Mouse (Mus musculus) forebrain, embryonic 15.5 days (tissue): ENCODE results near the gene Slc17a4. TPM values are rescaled to one million over a fixed set of nuclear protein-coding genes. Genes with fewer than 3 reads are reported as not detected.

Experiments
- ATAC-seq: fragments of 200-750 bp; cut with Nextera tagmentation; replicated peaks from 2 replicates; pipeline ENCODE4 v1.8.0; 2017; ENCODE audit warnings: mild to moderate bottlenecking, moderate TSS enrichment, moderate library complexity
- H3K27ac ChIP-seq: fragments of 300-500 bp; sonication (generic); replicated peaks from 2 replicates; pipeline ENCODE4 v1.5.1; 2015; ENCODE audit warnings: mild to moderate bottlenecking, inconsistent platforms
- H3K27me3 ChIP-seq: fragments of 300-500 bp; sonication (generic); 2 replicates; pipeline ENCODE4 v1.6.1; 2015; ENCODE audit warnings: inconsistent platforms
- H3K36me3 ChIP-seq: fragments of 300-500 bp; sonication (generic); 2 replicates; pipeline ENCODE4 v1.6.1; 2015; ENCODE audit warnings: mild to moderate bottlenecking, inconsistent platforms
- H3K4me1 ChIP-seq: fragments of 300-500 bp; sonication (generic); 2 replicates; pipeline ENCODE4 v1.6.1; 2015; ENCODE audit warnings: inconsistent platforms
- H3K4me2 ChIP-seq: fragments of 300-500 bp; sonication (generic); replicated peaks from 2 replicates; pipeline ENCODE4 v1.6.1; 2015; ENCODE audit warnings: mild to moderate bottlenecking, inconsistent platforms
- H3K4me3 ChIP-seq: fragments of 300-500 bp; sonication (generic); 2 replicates; pipeline ENCODE4 v1.5.1; 2015; ENCODE audit warnings: mild to moderate bottlenecking, inconsistent platforms
- H3K9ac ChIP-seq: fragments of 300-500 bp; sonication (generic); replicated peaks from 2 replicates; pipeline ENCODE4 v1.6.1; 2015; ENCODE audit warnings: mild to moderate bottlenecking, inconsistent platforms
- H3K9me3 ChIP-seq: fragments of 300-500 bp; sonication (generic); 2 replicates; pipeline ENCODE4 v1.6.1; 2016; ENCODE audit warnings: inconsistent platforms
- WGBS: fragments of 180-500 bp; shearing (Covaris S2); methylation state at CpG from one replicate; pipeline ENCODE4 v1.1.7; 2015; ENCODE audit warnings: mixed read lengths; 5-methylcytosine and 5-hydroxymethylcytosine counted together
- microRNA-seq: library from miRNA; unstranded; fragments of <30 nt; microRNA quantifications from one replicate; pipeline ENCODE4, GENCODE M21; 2016
- polyA plus RNA-seq: library from polyadenylated mRNA; unstranded; fragments of >200 nt; fragmentation: Nextera tagmentation; extraction: Ambion mirVana; gene quantifications from 2 replicates; pipeline ENCODE4 v1.2.1, GENCODE M21; 2015

Slc17a4 gene
- polyA plus RNA-seq, 1 experiment from 2014 or later: not detected

DNA sequence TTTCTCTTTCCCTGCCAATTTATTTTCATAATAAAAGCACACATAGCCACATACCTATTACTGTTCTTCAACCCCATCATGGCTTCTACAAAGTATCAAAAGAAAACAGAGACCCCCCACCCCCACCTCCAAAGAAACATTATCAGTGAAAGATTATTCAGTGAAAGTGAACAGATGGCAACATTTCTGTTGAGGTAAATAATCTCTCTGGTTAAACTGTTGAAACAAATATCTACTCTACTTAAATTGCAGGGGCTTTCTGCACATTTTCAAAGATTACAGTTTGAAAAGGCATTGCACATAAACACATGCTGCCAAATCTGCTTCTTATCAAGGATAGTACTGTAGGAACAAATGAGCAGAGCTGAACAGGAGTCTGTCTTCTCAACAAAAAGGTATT is 53.0 kb downstream of the Slc17a4 start:
- Histone ChIP-seq H3K9me3 (no peaks in the 10 kb centered on the region), H3K4me3 (no peak overlapping the region), H3K36me3 (no peaks in the 10 kb centered on the region), H3K4me1 (no peaks in the 10 kb centered on the region), H3K9ac (no peak overlapping the region), H3K27me3 (no peaks in the 10 kb centered on the region), H3K4me2 (no peak overlapping the region), H3K27ac (no peak overlapping the region)
- ATAC-seq: no peak

DNA sequence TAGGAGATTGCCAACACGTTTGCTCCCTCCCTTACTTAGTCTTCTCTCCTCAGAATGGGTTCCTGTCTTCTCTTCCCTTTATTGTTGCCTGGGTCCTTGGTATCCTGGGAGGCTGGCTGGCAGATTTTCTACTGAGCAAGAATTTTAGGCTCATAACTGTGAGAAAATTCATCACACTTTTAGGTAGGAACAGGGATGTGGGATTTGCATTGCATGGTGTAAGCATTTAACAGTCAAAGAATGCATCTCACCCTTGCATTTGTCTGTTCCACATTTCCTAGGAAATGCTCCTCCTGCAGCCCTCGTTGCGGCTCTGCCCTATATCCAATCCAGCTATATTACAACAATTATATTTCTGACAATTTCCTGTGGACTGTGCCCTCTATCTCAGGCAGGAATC is 58.4 kb downstream of the Slc17a4 start:
- H3K27ac ChIP-seq: no peak overlapping the region
- WGBS: 69% methylated on average over 3 of the region's 3 CpGs
- H3K36me3 ChIP-seq: no peaks in the 10 kb centered on the region
- no peaks in the 10 kb centered on the region for H3K27me3 ChIP-seq
- H3K9ac ChIP-seq: no peak overlapping the region
- H3K4me2 ChIP-seq: no peak overlapping the region
- H3K4me1 ChIP-seq: no peaks in the 10 kb centered on the region
- ATAC-seq: no peak
- H3K4me3 ChIP-seq: no peak overlapping the region
- no peaks in the 10 kb centered on the region for H3K9me3 ChIP-seq

DNA sequence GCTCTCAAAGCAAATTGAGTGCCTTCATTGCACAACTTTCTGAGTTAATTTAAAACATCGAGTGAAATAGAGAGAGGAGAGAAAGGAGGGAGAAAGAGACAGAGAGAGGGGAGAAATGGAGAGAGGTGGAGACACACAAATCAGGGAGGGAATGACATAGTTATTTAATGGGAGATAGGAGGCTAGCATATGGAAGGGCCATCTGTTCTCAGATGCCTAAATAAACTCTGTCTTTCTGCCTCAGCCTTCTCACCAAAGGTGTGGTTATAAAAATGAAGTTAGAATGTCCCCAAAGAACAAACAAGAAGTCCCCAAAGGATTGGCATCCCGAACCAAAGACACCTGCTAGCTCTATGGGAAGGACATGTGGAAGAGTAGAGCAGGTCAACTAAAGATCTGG is 65.5 kb downstream of the Slc17a4 start:
- no peak overlapping the region for H3K4me2 ChIP-seq
- H3K9me3 ChIP-seq: no peaks in the 10 kb centered on the region
- WGBS: 86% methylated on average over 2 of the region's 2 CpGs
- no peak overlapping the region for H3K9ac ChIP-seq
- no peaks in the 10 kb centered on the region for H3K4me1 ChIP-seq
- no peak for ATAC-seq
- H3K27me3 ChIP-seq: no peaks in the 10 kb centered on the region
- no peak overlapping the region for H3K4me3 ChIP-seq
- H3K36me3 ChIP-seq: no peaks in the 10 kb centered on the region
- no peak overlapping the region for H3K27ac ChIP-seq

Small RNA genes within 50 kb of the gene (microRNA-seq; reads per million reads assigned to microRNA genes)
- gene Gm44344: not detected

Other genes starting within 250 kb of the Slc17a4 start
- 1.0 and 1.1 TPM in 2 replicates for gene Hist1h2ac, start 231.1 kb downstream of the Slc17a4 start, polyA plus RNA-seq
- gene Hist1h2bc, start 230.8 kb downstream of the Slc17a4 start, polyA plus RNA-seq: 33.7 and 35.6 TPM in 2 replicates
- gene Hist1h1t, start 219.2 kb downstream of the Slc17a4 start, polyA plus RNA-seq: 0.20 TPM in 1 of 2 replicates, not detected in the other
- gene Hist1h4c, start 216.6 kb downstream of the Slc17a4 start, polyA plus RNA-seq: 3.7 and 4.4 TPM in 2 replicates
- gene Hfe, start 204.2 kb downstream of the Slc17a4 start, polyA plus RNA-seq: 2.0 and 3.4 TPM in 2 replicates
- 22.8 and 24.6 TPM in 2 replicates for gene Hist1h1c, start 176.2 kb downstream of the Slc17a4 start, polyA plus RNA-seq
- 3.9 and 4.1 TPM in 2 replicates for gene Hist1h3c, start 169.4 kb downstream of the Slc17a4 start, polyA plus RNA-seq
- 1.8 and 2.0 TPM in 2 replicates for gene Hist1h2bb, start 168.3 kb downstream of the Slc17a4 start, polyA plus RNA-seq
- gene Hist1h2ab, start 163.9 kb downstream of the Slc17a4 start, polyA plus RNA-seq: 26.0 and 31.2 TPM in 2 replicates
- gene Hist1h3b, start 162.7 kb downstream of the Slc17a4 start, polyA plus RNA-seq: 7.9 and 11.7 TPM in 2 replicates
- 2.8 and 3.8 TPM in 2 replicates for gene Hist1h4b, start 158.0 kb downstream of the Slc17a4 start, polyA plus RNA-seq
- 0.38 TPM in 1 of 2 replicates, not detected in the other for gene Hist1h4a, start 153.8 kb downstream of the Slc17a4 start, polyA plus RNA-seq
- gene Hist1h3a, start 152.6 kb downstream of the Slc17a4 start, polyA plus RNA-seq: 2.7 and 3.2 TPM in 2 replicates
- gene Hist1h1a, start 151.3 kb downstream of the Slc17a4 start, polyA plus RNA-seq: 1.5 TPM in 2 replicates
- gene Trim38, start 145.1 kb downstream of the Slc17a4 start, polyA plus RNA-seq: 0.11 TPM in 1 of 2 replicates, not detected in the other
- gene Slc17a2, start 108.0 kb downstream of the Slc17a4 start, polyA plus RNA-seq: not detected in 2 replicates
- gene Slc17a3, start 75.6 kb downstream of the Slc17a4 start, polyA plus RNA-seq: 0.04 TPM in 1 of 2 replicates, not detected in the other
- gene Slc17a1, start 47.3 kb downstream of the Slc17a4 start, polyA plus RNA-seq: not detected in 2 replicates
- gene Hist1h2ba, start 19.1 kb upstream of the Slc17a4 start, polyA plus RNA-seq: not detected in 2 replicates
- not detected in 2 replicates for gene Hist1h2aa, start 19.5 kb upstream of the Slc17a4 start, polyA plus RNA-seq
- 1.6 and 3.9 TPM in 2 replicates for gene Scgn, start 76.2 kb upstream of the Slc17a4 start, polyA plus RNA-seq